Mouse (Mus musculus) lung, postnatal 36 days (tissue): ENCODE results near the gene Ube2e3.
A peak's percentile ranks its signal among the peaks of the same experiment; 100 is the strongest.

Experiments used
- DNase-seq: peaks from one replicate; pipeline ENCODE4 v3.0.0; 2022; ENCODE audit warnings: mixed read lengths

Gene Ube2e3

GRCm38 (mm10) chr2:78882743-78883433 lies 15.0 kb downstream of the Ube2e3 start:
- DNase-seq = no peak

GRCm38 (mm10) chr2:78886446-78886845 lies 18.5 kb downstream of the Ube2e3 start:
- DNase-seq = no peak

- DNase-seq = no peak
Measured at GRCm38 (mm10) chr2:78888190-78888589, 20.3 kb downstream of the Ube2e3 start.

GRCm38 (mm10) chr2:78895216-78895615 lies 27.3 kb downstream of the Ube2e3 start:
- DNase-seq = no peak

GRCm38 (mm10) chr2:78905916-78906315 lies 38.0 kb downstream of the Ube2e3 start:
- no peak for DNase-seq

GRCm38 (mm10) chr2:78911516-78911915 lies 43.6 kb downstream of the Ube2e3 start:
- no peak for DNase-seq

- DNase-seq = peak; percentile 27
Measured at GRCm38 (mm10) chr2:78914861-78915260, 46.9 kb downstream of the Ube2e3 start.

- peak; percentile 3 for DNase-seq
Measured at GRCm38 (mm10) chr2:78922980-78923674, 55.2 kb downstream of the Ube2e3 start.

GRCm38 (mm10) chr2:78925807-78926206 lies 57.9 kb downstream of the Ube2e3 start:
- no peak for DNase-seq

- no peak for DNase-seq
Measured at GRCm38 (mm10) chr2:78927625-78928024, 59.7 kb downstream of the Ube2e3 start.

GRCm38 (mm10) chr2:78928080-78928479 lies 60.2 kb downstream of the Ube2e3 start:
- no peak for DNase-seq

GRCm38 (mm10) chr2:78931358-78931757 lies 63.4 kb downstream of the Ube2e3 start:
- DNase-seq = peak; percentile 20

- peak; percentile 30 for DNase-seq
Measured at GRCm38 (mm10) chr2:78959451-78959850, 91.5 kb downstream of the Ube2e3 start.

- DNase-seq = no peak
Measured at GRCm38 (mm10) chr2:78960288-78960687, 92.4 kb downstream of the Ube2e3 start.

- DNase-seq = no peak
Measured at GRCm38 (mm10) chr2:78961023-78961422, 93.1 kb downstream of the Ube2e3 start.

- DNase-seq = no peak
Measured at GRCm38 (mm10) chr2:78961580-78961979, 93.7 kb downstream of the Ube2e3 start.

- no peak for DNase-seq
Measured at GRCm38 (mm10) chr2:78964995-78965394, 97.1 kb downstream of the Ube2e3 start.

GRCm38 (mm10) chr2:78965396-78965795 lies 97.5 kb downstream of the Ube2e3 start:
- DNase-seq = no peak

- DNase-seq = no peak
Measured at GRCm38 (mm10) chr2:78970088-78970487, 102.2 kb downstream of the Ube2e3 start.
